In the genomic region with DNA sequence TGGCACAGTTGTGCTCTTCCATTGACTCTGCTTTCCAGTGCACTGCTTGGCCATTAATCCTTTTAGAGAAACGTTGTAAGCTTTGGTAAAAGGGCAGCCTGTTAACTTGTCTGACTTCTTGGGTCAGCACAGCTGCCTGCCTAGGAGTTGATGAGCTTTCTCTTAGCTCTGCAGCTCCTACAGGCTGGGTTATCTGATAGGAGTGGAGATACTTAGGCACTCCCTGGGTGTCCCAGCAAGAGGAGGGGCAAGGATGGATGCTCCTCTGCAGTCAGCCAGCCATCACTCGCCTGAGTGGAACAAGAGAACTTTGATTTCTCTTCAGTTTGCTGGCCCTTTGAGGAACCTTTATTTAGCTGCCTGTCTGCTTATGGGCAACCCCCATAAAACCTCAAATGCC, we compare ENCODE assay signal across 24 mouse cellular contexts.
DNase-seq lines count a peak whose midpoint lies in the region; ATAC-seq lines count a peak whose summit lies in the region.
"Had no signal": no experiment of that assay in that cellular context is flagged by ENCODE, and none has a peak within 500 bp of the region (broad histone marks: within the 10 kb centered on the region; RNA-seq: fewer than 3 reads in every experiment).

No protein-coding gene starts in this region.

- H3K9ac ChIP-seq in kidney, embryonic 16.5 days (replicated peaks; ENCODE audit: low read length), result no peak overlapping the region
- H3K9ac ChIP-seq in midbrain, embryonic 11.5 days (ENCODE audit: low read length), result no peak overlapping the region
- no peak overlapping the region for H3K9ac ChIP-seq in midbrain, embryonic 13.5 days (replicated peaks)
- H3K9ac ChIP-seq in liver, embryonic 16.5 days (ENCODE audit: low read depth, low read length), result no peak overlapping the region
- H3K9ac ChIP-seq: hindbrain, embryonic 12.5 days; lung, embryonic 15.5 days; neural tube, embryonic 15.5 days had no signal

- no peak overlapping the region for H3K27ac ChIP-seq in kidney, embryonic 16.5 days (ENCODE audit: low read length)
- no peak overlapping the region for H3K27ac ChIP-seq in midbrain, embryonic 11.5 days (ENCODE audit: low read depth, low read length)
- no peak overlapping the region for H3K27ac ChIP-seq in midbrain, embryonic 13.5 days
- no peak overlapping the region for H3K27ac ChIP-seq in liver, embryonic 16.5 days (ENCODE audit: low read length)
- no peak overlapping the region for H3K27ac ChIP-seq in embryonic facial prominence, embryonic 10.5 days (replicated peaks)
- H3K27ac ChIP-seq: forebrain, embryonic 10.5 days; hindbrain, embryonic 12.5 days; left cerebral cortex, adult 2 months; lung, embryonic 15.5 days; neural tube, embryonic 15.5 days had no signal

- peaks cover 12% of the 10 kb centered on the region for H3K36me3 ChIP-seq in kidney, embryonic 16.5 days (ENCODE audit: insufficient read depth, low read length)
- no peaks in the 10 kb centered on the region for H3K36me3 ChIP-seq in midbrain, embryonic 11.5 days (ENCODE audit: control insufficient read depth, insufficient read depth, low read length)
- H3K36me3 ChIP-seq in midbrain, embryonic 13.5 days, result 0 out of 2 replicates have a peak, but pooled peaks cover 3% of the 10 kb centered on the region
- peaks cover 29% of the 10 kb centered on the region for H3K36me3 ChIP-seq in erythroblast, embryonic 14.5 days (ENCODE audit: control insufficient read depth)
- H3K36me3 ChIP-seq in liver, embryonic 16.5 days (ENCODE audit: control insufficient read depth, insufficient read depth), result no peaks in the 10 kb centered on the region; the same call in 1 of the 2 replicates
- peaks cover 29% of the 10 kb centered on the region for H3K36me3 ChIP-seq in embryonic facial prominence, embryonic 10.5 days (replicated peaks)
- H3K36me3 ChIP-seq: hindbrain, embryonic 12.5 days; neural tube, embryonic 15.5 days had no signal

- peaks cover 13% of the 10 kb centered on the region; the same call in 1 of the 2 replicates for H3K4me1 ChIP-seq in kidney, embryonic 16.5 days (ENCODE audit: insufficient read depth, low read length)
- peaks cover 8% of the 10 kb centered on the region for H3K4me1 ChIP-seq in midbrain, embryonic 11.5 days (ENCODE audit: control insufficient read depth, insufficient read depth, low read length)
- H3K4me1 ChIP-seq in midbrain, embryonic 13.5 days (replicated peaks), result peaks cover 42% of the 10 kb centered on the region
- peaks cover 69% of the 10 kb centered on the region for H3K4me1 ChIP-seq in erythroblast, embryonic 14.5 days (ENCODE audit: control insufficient read depth)
- peaks cover 47% of the 10 kb centered on the region for H3K4me1 ChIP-seq in liver, embryonic 16.5 days (ENCODE audit: control insufficient read depth, low read depth, low read length)
- peaks cover 13% of the 10 kb centered on the region for H3K4me1 ChIP-seq in embryonic facial prominence, embryonic 10.5 days

- no peak for DNase-seq in kidney, adult 18-20 months
- no peak for DNase-seq in midbrain, embryonic 11.5 days (ENCODE audit: low spot score, missing footprints)
- DNase-seq in embryonic facial prominence, embryonic 10.5 days (ENCODE audit: low spot score), result no peak
- DNase-seq: adrenal gland, postnatal 10 days; B cell, adult 2 months; cerebellum, adult 18-20 months; cerebellum, postnatal 14 days; gastrocnemius, postnatal 10 days; kidney, postnatal 4 days; layer of hippocampus, adult 9-11 months; lung, postnatal 36 days; thymus, postnatal 14 days had no signal

- ATAC-seq in kidney, embryonic 16.5 days (ENCODE audit: low FRiP score, low TSS enrichment), result peak; percentile 71; the same call in 1 of the 2 replicates
- ATAC-seq in midbrain, embryonic 11.5 days (ENCODE audit: low FRiP score), result peak; percentile 9; the same call in 1 of the 2 replicates
- no peak for ATAC-seq in midbrain, embryonic 13.5 days
- peak; percentile 39; the same call in 1 of the 2 replicates for ATAC-seq in liver, embryonic 16.5 days (ENCODE audit: low read depth)
- ATAC-seq: activated CD4-positive, CD25-positive, alpha-beta regulatory T cell, adult 4 months; forebrain, embryonic 16.5 days; intestine, postnatal 0 days had no signal

- WGBS in kidney, embryonic 16.5 days, result 21% methylated on average over 2 of the region's 2 CpGs
- 29% methylated on average over 2 of the region's 2 CpGs for WGBS in midbrain, embryonic 11.5 days
- WGBS in midbrain, embryonic 13.5 days, result 18% methylated on average over 2 of the region's 2 CpGs
- 35% methylated on average over 2 of the region's 2 CpGs for WGBS in liver, embryonic 16.5 days (ENCODE audit: insufficient replicate concordance)
- WGBS in embryonic facial prominence, embryonic 10.5 days, result 45% methylated on average over 2 of the region's 2 CpGs

- no peaks in the 10 kb centered on the region for H3K9me3 ChIP-seq in kidney, embryonic 16.5 days (ENCODE audit: low read length)
- no peaks in the 10 kb centered on the region for H3K9me3 ChIP-seq in midbrain, embryonic 11.5 days (ENCODE audit: control insufficient read depth, low read length)
- H3K9me3 ChIP-seq in midbrain, embryonic 13.5 days, result no peaks in the 10 kb centered on the region
- H3K9me3 ChIP-seq in erythroblast, embryonic 14.5 days (ENCODE audit: control insufficient read depth, low read length), result no peaks in the 10 kb centered on the region
- H3K9me3 ChIP-seq in liver, embryonic 16.5 days (replicated peaks; ENCODE audit: control insufficient read depth, low read length), result no peaks in the 10 kb centered on the region
- no peaks in the 10 kb centered on the region for H3K9me3 ChIP-seq in embryonic facial prominence, embryonic 10.5 days
- H3K9me3 ChIP-seq: forebrain, embryonic 10.5 days; hindbrain, embryonic 12.5 days; lung, embryonic 15.5 days; neural tube, embryonic 15.5 days had no signal

- H3K27me3 ChIP-seq in kidney, embryonic 16.5 days (ENCODE audit: insufficient read depth, low read length), result no peaks in the 10 kb centered on the region
- no peaks in the 10 kb centered on the region for H3K27me3 ChIP-seq in midbrain, embryonic 11.5 days (ENCODE audit: control insufficient read depth, insufficient read depth, low read length)
- H3K27me3 ChIP-seq in midbrain, embryonic 13.5 days, result no peaks in the 10 kb centered on the region
- H3K27me3 ChIP-seq in erythroblast, embryonic 14.5 days (ENCODE audit: control insufficient read depth), result no peaks in the 10 kb centered on the region
- no peaks in the 10 kb centered on the region for H3K27me3 ChIP-seq in liver, embryonic 16.5 days (ENCODE audit: control insufficient read depth, insufficient read depth, low read depth, low read length)
- H3K27me3 ChIP-seq in embryonic facial prominence, embryonic 10.5 days (replicated peaks; ENCODE audit: low read depth, poor library complexity, severe bottlenecking), result no peaks in the 10 kb centered on the region
- H3K27me3 ChIP-seq: hindbrain, embryonic 12.5 days; lung, embryonic 15.5 days; neural tube, embryonic 15.5 days had no signal

- H3K4me2 ChIP-seq in kidney, embryonic 16.5 days (replicated peaks; ENCODE audit: low read depth, low read length), result no peak overlapping the region
- H3K4me2 ChIP-seq in midbrain, embryonic 11.5 days, result no peak overlapping the region
- H3K4me2 ChIP-seq in midbrain, embryonic 13.5 days (replicated peaks), result no peak overlapping the region
- no peak overlapping the region for H3K4me2 ChIP-seq in liver, embryonic 16.5 days (ENCODE audit: low read depth, low read length)
- H3K4me2 ChIP-seq: hindbrain, embryonic 12.5 days; lung, embryonic 15.5 days; neural tube, embryonic 15.5 days had no signal

- H3K4me3 ChIP-seq in kidney, embryonic 16.5 days (ENCODE audit: low read length), result no peak overlapping the region
- H3K4me3 ChIP-seq in midbrain, embryonic 11.5 days (ENCODE audit: low read depth, low read length), result no peak overlapping the region
- H3K4me3 ChIP-seq in midbrain, embryonic 13.5 days (replicated peaks), result no peak overlapping the region
- H3K4me3 ChIP-seq in erythroblast, embryonic 14.5 days (replicated peaks), result peak overlapping the region; percentile 8
- H3K4me3 ChIP-seq in liver, embryonic 16.5 days (ENCODE audit: low read depth, low read length), result no peak overlapping the region
- no peak overlapping the region for H3K4me3 ChIP-seq in embryonic facial prominence, embryonic 10.5 days
- H3K4me3 ChIP-seq: forebrain, embryonic 10.5 days; hindbrain, embryonic 12.5 days; left cerebral cortex, adult 2 months; lung, embryonic 15.5 days; neural tube, embryonic 15.5 days had no signal
